Mouse (Mus musculus) brain, embryonic 18.5 days (tissue): ENCODE data around the gene Ptprc.

Experiments used
- DNase-seq: peaks from one replicate; pipeline ENCODE4 v3.0.0-alpha.2; 2012; ENCODE audit warnings: low read depth, low spot score

Ptprc gene

GRCm38 (mm10) chr1:138153126-138153525 is 22.4 kb downstream of the Ptprc start:
- DNase-seq: no peak

- DNase-seq: no peak
These were observed 26.7 kb downstream of the Ptprc start for GRCm38 (mm10) chr1:138148844-138149243.

DNA sequence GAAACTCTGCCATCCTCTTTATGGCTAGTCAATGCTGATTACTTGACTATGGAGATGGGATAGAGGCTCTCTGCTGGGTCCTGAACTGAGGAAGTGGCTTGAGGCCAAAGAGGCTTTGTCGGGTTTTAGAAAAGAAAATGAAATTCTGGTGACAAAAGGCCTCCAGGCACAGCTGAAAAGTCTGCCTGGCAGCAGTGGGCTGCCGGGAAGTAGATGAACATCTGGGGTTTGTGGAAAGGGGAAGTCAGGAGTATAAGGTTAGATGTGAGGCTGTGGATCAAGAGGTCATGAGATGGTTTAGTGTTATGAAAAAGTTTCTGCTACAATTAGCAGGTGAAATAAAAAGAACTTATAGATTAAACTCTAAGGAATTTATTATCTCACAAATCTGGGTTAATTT is 29.9 kb downstream of the Ptprc start:
- no peak for DNase-seq

- no peak for DNase-seq
These were observed 30.4 kb downstream of the Ptprc start for GRCm38 (mm10) chr1:138145148-138145547.

DNA sequence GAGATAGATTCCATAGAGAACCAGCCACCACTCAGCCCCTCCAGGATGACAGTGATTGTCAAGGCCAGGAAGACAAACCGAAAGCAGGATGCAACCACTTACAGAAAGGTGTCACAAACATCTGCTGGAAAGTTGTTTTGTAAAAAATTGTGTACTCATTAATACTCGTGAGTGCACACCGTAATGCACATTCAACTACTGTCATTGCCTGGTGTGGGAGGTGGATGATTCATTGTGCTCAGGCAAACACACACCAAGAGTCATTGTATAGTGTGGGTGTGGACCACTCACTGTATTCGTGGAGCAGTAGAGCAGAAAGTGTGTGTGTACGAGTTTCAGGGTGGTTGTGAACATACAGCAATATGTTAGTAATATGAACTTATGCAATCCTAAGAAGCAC is 31.1 kb downstream of the Ptprc start:
- no peak for DNase-seq

DNA sequence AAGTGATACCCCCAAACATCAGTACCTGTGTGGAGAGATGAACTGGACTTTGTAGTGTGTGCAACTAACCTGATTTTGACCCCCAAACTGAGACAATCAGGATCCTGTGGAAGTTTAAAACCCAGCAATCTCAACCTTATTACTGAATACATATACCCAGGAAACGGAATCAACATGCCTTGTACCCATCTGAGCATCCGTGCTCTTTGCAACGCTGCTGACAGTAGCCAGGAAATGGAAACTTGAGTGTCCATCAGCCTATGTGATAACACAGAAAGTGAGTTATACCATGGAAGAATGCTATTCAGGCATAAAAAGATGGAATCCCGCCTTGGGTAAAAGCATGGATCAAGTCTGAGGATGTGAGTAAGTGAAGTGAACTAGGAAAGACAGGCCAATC is 34.7 kb downstream of the Ptprc start:
- DNase-seq: no peak

- no peak for DNase-seq
These were observed 37.8 kb downstream of the Ptprc start for GRCm38 (mm10) chr1:138137696-138138095.

GRCm38 (mm10) chr1:138137024-138137577 is 38.4 kb downstream of the Ptprc start:
- DNase-seq: no peak

- peak; percentile 79 for DNase-seq
These were observed 39.1 kb downstream of the Ptprc start for GRCm38 (mm10) chr1:138136373-138136779.

DNA sequence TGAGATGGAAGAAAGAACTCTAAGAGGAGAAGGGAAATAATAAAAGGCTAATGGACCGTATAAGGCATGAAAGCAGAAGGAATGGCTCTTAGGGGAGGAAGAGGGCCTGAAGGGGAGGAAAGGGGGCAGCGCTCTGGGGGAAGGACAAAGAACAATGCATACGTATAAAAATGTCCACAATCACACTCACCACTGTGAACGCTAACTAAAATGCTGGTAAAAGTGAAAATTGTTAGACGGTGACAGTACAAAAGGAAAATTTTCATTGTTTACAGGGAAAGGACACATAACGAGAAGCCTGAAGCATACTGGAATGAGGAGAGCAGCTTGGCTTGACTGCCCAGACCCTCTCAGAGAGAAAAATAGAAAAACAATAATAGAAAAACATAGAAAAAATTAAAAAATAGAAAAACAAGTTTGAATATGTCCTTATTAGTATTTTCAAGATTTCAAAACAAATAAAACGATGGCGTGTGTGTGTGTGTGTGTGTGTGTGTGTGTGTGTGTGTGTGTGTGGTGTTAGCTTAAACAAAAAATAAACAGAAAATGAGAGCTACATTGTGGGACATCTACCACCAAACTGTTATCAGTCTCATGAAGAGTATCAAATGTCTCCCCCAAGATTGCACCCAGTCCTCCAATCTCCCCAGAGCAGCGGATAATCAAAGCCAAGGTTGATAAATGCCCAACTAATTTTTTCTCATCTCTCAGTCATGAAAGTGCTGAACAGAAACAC is 39.7 kb downstream of the Ptprc start:
- no peak for DNase-seq

DNA sequence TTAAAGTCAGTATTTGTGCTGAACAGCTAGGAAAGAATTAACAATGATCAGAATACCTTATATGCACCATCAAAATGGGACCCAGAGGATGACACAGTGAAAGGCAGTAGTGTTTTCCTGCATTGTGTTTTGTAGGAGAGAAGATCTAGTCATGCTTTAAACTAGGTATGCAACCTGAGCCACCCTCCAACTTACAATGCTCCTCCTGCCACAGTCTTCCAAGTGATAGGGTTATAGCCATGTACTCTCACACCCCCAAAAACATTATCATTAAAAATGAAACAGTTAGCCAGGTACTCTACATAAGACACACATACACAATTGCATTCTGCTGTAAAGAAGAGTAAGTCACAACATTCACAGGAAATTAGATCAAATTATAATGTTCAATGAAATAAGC is 40.4 kb downstream of the Ptprc start:
- no peak for DNase-seq

DNA sequence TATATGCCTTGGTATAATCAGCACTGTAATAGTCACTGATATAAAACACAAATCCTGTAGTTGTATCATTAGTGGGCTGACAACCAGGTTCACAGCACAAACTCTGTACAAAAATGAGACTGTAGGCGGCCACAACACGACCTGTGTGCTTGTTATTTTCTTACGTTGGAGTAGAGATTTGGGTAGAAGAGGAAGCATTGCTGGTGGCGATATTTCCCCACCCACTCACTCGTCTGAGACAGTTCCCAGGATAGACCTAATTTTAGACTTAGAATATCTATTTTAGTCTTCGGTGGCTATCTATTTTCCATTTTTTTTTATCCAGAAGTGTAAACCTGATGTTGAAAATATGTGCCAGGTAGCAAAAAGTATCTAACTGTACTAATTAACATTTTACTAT is 41.2 kb downstream of the Ptprc start:
- DNase-seq: no peak

DNA sequence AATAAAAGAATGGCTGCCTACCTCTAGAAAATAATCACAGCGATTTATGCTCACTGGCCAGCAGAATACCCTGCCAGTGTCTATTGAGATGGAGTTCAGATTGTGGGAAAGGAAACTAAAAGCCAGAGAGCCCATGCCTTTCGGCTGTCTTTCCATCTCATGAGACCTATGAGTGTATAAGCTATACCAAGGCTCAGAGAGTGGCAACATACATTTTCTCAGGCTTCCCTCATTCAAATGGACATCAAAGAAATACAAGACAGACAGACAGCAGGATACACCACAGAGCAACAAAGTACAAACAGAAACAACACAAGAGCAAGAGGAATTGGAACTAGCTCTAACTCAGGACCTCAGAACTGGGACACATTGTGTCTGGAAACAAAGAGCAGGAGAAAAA is 43.8 kb downstream of the Ptprc start:
- DNase-seq: no peak

GRCm38 (mm10) chr1:138130145-138130544 is 45.4 kb downstream of the Ptprc start:
- no peak for DNase-seq

DNA sequence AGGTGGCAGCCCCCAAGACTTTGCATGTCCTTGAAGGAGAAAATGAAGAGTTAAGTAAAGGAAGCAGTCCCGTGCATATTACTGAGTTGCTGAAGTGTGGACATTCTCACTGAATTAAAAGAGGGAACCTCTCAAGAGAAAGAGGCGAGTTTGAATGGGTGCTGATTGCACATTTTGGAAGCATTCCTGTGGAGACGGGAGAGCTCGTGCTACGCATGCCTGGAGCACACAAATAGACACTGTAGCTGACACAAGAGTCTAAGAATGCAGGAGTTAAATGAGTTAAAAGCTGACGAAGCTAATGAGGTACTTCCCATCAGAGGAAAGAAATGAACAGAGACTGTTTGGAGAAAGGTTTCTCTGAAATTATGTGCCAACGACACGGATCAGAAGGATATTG is 48.7 kb downstream of the Ptprc start:
- no peak for DNase-seq

DNA sequence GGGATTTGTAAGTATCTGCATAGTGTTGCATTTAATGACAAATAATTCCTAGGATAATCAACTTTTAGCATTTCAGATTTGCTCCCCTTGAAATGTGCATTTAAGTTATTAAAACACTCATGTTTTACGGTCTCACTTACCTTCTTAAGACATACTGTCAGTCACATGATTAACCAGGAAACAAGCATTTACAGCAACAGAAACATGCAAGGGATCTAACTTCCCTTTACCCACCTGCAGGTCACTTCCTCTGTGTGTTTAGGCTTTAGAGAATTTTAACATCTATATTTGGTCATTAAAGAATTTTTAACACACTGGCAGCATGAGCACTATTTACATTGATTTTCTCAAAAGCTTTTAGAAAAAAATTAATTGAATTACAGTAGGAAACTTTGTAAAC is 50.2 kb downstream of the Ptprc start:
- DNase-seq: no peak

DNA sequence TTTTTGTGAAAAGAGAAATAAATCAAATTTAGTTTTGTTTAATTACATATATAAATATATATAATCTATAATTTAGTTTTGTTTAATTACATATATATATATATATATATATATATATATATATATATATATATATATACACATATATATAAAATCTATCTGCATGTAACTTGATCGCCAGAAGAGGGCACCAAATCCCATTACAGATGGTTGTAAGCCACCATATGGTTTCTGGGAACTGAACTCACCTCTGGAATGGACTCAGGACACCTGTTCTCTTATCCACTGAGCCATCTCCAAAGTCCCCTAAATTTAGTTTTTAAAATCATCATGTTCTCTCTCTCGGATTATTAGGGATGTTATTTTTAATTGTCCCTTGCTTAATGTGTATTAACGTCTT is 51.6 kb downstream of the Ptprc start:
- DNase-seq: no peak

- DNase-seq: no peak
These were observed 55.6 kb downstream of the Ptprc start for GRCm38 (mm10) chr1:138119895-138120294.

GRCm38 (mm10) chr1:138093219-138093618 is 82.3 kb downstream of the Ptprc start:
- DNase-seq: no peak

- DNase-seq: no peak
These were observed 89.7 kb downstream of the Ptprc start for GRCm38 (mm10) chr1:138085810-138086209.

- no peak for DNase-seq
These were observed 91.8 kb downstream of the Ptprc start for GRCm38 (mm10) chr1:138083707-138084106.

DNA sequence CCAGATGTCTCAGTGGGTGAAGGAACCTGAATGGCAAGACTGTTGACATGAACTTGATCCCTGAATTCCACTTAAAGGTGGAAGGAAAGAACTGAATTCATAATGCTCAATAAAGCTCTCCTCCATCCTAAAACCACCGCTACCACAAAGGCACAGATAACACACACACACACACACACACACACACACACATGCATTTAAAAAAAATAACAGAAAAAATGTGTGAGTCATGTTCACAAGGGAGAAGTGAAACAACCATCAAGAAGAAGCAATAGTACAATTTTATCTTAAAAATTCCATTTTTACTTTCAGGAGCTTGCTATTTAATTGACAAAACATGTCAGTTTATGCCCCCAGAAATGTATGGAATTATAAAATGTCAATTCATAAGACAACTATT is 95.2 kb downstream of the Ptprc start:
- DNase-seq: no peak

GRCm38 (mm10) chr1:138044196-138044945 is 131.1 kb downstream of the Ptprc start:
- peak; percentile 84 for DNase-seq
